Mouse (Mus musculus) cortical plate, adult 2 months (tissue): Measurements from ENCODE around the gene Tmem108. TPM values are rescaled to one million over a fixed set of nuclear protein-coding genes. Genes with fewer than 3 reads are reported as not detected.

ENCODE experiments used
- H3K27ac ChIP-seq: fragments of 200-500 bp; 2 replicates; pipeline ENCODE4 v1.5.1; 2012; ENCODE audit warnings: low read length, control low read depth, inconsistent platforms; ENCODE audit not compliant: insufficient read depth
- H3K4me1 ChIP-seq: fragments of 200-500 bp; 2 replicates; pipeline ENCODE4 v1.6.1; 2011; ENCODE audit warnings: low read length; ENCODE audit not compliant: control insufficient read depth, insufficient read depth
- H3K4me3 ChIP-seq: fragments of 200-500 bp; 2 replicates; pipeline ENCODE4 v1.5.1; 2011; ENCODE audit warnings: mild to moderate bottlenecking, low read length, control low read depth; ENCODE audit not compliant: insufficient read depth
- CTCF ChIP-seq: fragments of 200-500 bp; IDR thresholded peaks from 2 replicates; pipeline ENCODE4 v1.5.1; 2011; ENCODE audit warnings: mild to moderate bottlenecking, control low read depth, low read length; ENCODE audit not compliant: insufficient read depth; ENCODE audit errors: extremely low read depth
- POLR2A ChIP-seq: fragments of 200-500 bp; IDR thresholded peaks from 2 replicates; pipeline ENCODE4 v1.6.1; 2011; ENCODE audit warnings: mild to moderate bottlenecking, low read length, control low read depth; ENCODE audit not compliant: insufficient read depth; ENCODE audit errors: extremely low read depth
- polyA plus RNA-seq: library from polyadenylated mRNA; depleted of rRNA; stranded (reverse); fragments of >200 nt; gene quantifications from 2 replicates; pipeline ENCODE4 v1.2.3, GENCODE M21; 2012

Tmem108 gene
- polyA plus RNA-seq, 1 experiment, result 21.4 TPM

GRCm38 (mm10) chr9:103536059-103536634 is 225.5 kb downstream of the Tmem108 start:
- H3K27ac ChIP-seq, result no peak overlapping the region
- no peak overlapping the region for H3K4me3 ChIP-seq
- TF ChIP-seq POLR2A (no peak), CTCF (no peak)
- H3K4me1 ChIP-seq, result peaks cover 7% of the 10 kb centered on the region

GRCm38 (mm10) chr9:103525041-103525537 is 236.5 kb downstream of the Tmem108 start:
- TF ChIP-seq POLR2A, result no peak
- TF ChIP-seq CTCF, result no peak
- no peak overlapping the region for H3K27ac ChIP-seq
- peaks cover 12% of the 10 kb centered on the region for H3K4me1 ChIP-seq
- H3K4me3 ChIP-seq, result no peak overlapping the region

GRCm38 (mm10) chr9:103524600-103524999 is 237.0 kb downstream of the Tmem108 start:
- no peak overlapping the region for H3K4me3 ChIP-seq
- H3K27ac ChIP-seq, result no peak overlapping the region
- peaks cover 12% of the 10 kb centered on the region for H3K4me1 ChIP-seq
- TF ChIP-seq CTCF, result no peak
- no peak for TF ChIP-seq POLR2A

GRCm38 (mm10) chr9:103523742-103524403 is 237.8 kb downstream of the Tmem108 start:
- Histone ChIP-seq H3K4me1 (peaks cover 12% of the 10 kb centered on the region), H3K4me3 (no peak overlapping the region), H3K27ac (no peak overlapping the region)
- TF ChIP-seq CTCF, result no peak
- no peak for TF ChIP-seq POLR2A

GRCm38 (mm10) chr9:103523008-103523407 is 238.6 kb downstream of the Tmem108 start:
- no peak for TF ChIP-seq CTCF
- TF ChIP-seq POLR2A, result no peak
- Histone ChIP-seq H3K27ac (no peak overlapping the region), H3K4me3 (no peak overlapping the region), H3K4me1 (peaks cover 12% of the 10 kb centered on the region)

- Histone ChIP-seq H3K4me3 (no peak overlapping the region), H3K27ac (no peak overlapping the region), H3K4me1 (peaks cover 4% of the 10 kb centered on the region)
- TF ChIP-seq CTCF, result no peak
- no peak for TF ChIP-seq POLR2A
Measured at GRCm38 (mm10) chr9:103513884-103514283, 247.8 kb downstream of the Tmem108 start.

- no peak for TF ChIP-seq CTCF
- no peak for TF ChIP-seq POLR2A
- Histone ChIP-seq H3K4me1 (peaks cover 4% of the 10 kb centered on the region), H3K27ac (no peak overlapping the region), H3K4me3 (no peak overlapping the region)
Measured at GRCm38 (mm10) chr9:103512257-103512656, 249.4 kb downstream of the Tmem108 start.

- TF ChIP-seq POLR2A, result no peak
- Histone ChIP-seq H3K27ac (no peak overlapping the region), H3K4me1 (peaks cover 4% of the 10 kb centered on the region; the same call in 1 of the 2 replicates), H3K4me3 (no peak overlapping the region)
Measured at GRCm38 (mm10) chr9:103506968-103507584, 254.6 kb downstream of the Tmem108 start.

GRCm38 (mm10) chr9:103505067-103505466 is 256.6 kb downstream of the Tmem108 start:
- Histone ChIP-seq H3K4me1 (peaks cover 5% of the 10 kb centered on the region), H3K27ac (no peak overlapping the region), H3K4me3 (no peak overlapping the region)
- TF ChIP-seq CTCF (no peak), POLR2A (no peak)

- no peak for TF ChIP-seq CTCF
- no peak for TF ChIP-seq POLR2A
- H3K4me1 ChIP-seq, result peaks cover 5% of the 10 kb centered on the region
- no peak overlapping the region for H3K4me3 ChIP-seq
- H3K27ac ChIP-seq, result no peak overlapping the region
Measured at GRCm38 (mm10) chr9:103504646-103505045, 257.0 kb downstream of the Tmem108 start.
